Mouse (Mus musculus): ENCODE results near the gene Iqsec1. TPM values are rescaled to one million over a fixed set of nuclear protein-coding genes. Genes with fewer than 3 reads are reported as not detected.

The Iqsec1 gene
- polyA plus RNA-seq, 1 experiment from 2014 or later = 4.2 TPM

GRCm38 (mm10) chr6:90736691-90737245 is 251.7 kb downstream of the Iqsec1 start:
- Histone ChIP-seq H3K27ac (ENCODE audit: low read depth) (no peak overlapping the region), H3K4me2 (ENCODE audit: low read depth, low read length) (peak overlapping the region; percentile 98), H3K9me3 (ENCODE audit: low read length) (no peaks in the 10 kb centered on the region), H3K27me3 (ENCODE audit: insufficient read depth, low read length) (peaks cover 16% of the 10 kb centered on the region), H3K4me3 (ENCODE audit: low read depth, low read length) (peak overlapping the region; percentile 73), H3K36me3 (replicated peaks; ENCODE audit: insufficient read depth, low read length) (no peaks in the 10 kb centered on the region), H3K9ac (replicated peaks) (peak overlapping the region; percentile 68), H3K4me1 (ENCODE audit: insufficient read depth) (peaks cover 8% of the 10 kb centered on the region)
- WGBS (ENCODE audit: insufficient replicate concordance) = 1% methylated on average over 40 of the region's 52 CpGs
- DNase-seq (peak; percentile 71), ATAC-seq (peak; percentile 53)
- TF ChIP-seq EP300 (IDR thresholded peaks at IDR 0.05; ENCODE audit: low read depth) = no peak
- TF ChIP-seq CTCF (IDR thresholded peaks at IDR 0.05; ENCODE audit: low read depth) = no peak

- Histone ChIP-seq H3K36me3 (replicated peaks; ENCODE audit: insufficient read depth, low read length) (no peaks in the 10 kb centered on the region), H3K9ac (replicated peaks) (peak overlapping the region; percentile 68), H3K4me3 (ENCODE audit: low read depth, low read length) (peak overlapping the region; percentile 73), H3K9me3 (ENCODE audit: low read length) (no peaks in the 10 kb centered on the region), H3K27me3 (ENCODE audit: insufficient read depth, low read length) (peaks cover 16% of the 10 kb centered on the region), H3K4me2 (ENCODE audit: low read depth, low read length) (peak overlapping the region; percentile 98), H3K4me1 (ENCODE audit: insufficient read depth) (peaks cover 8% of the 10 kb centered on the region), H3K27ac (ENCODE audit: low read depth) (no peak overlapping the region)
- DNase-seq (peak; percentile 55), ATAC-seq (peak; percentile 43)
- 4% methylated on average over 65 of the region's 69 CpGs for WGBS (ENCODE audit: insufficient replicate concordance)
- TF ChIP-seq CTCF (IDR thresholded peaks at IDR 0.05; ENCODE audit: low read depth) = no peak
- no peak for TF ChIP-seq EP300 (IDR thresholded peaks at IDR 0.05; ENCODE audit: low read depth)
These were observed 252.3 kb downstream of the Iqsec1 start for GRCm38 (mm10) chr6:90736074-90736672.

- H3K9me3 ChIP-seq (ENCODE audit: low read length) = no peaks in the 10 kb centered on the region
- DNase-seq (no peak), ATAC-seq (no peak)
- peak overlapping the region; percentile 73; the same call in 1 of the 2 replicates for H3K4me3 ChIP-seq (ENCODE audit: low read depth, low read length)
- no peak overlapping the region for H3K27ac ChIP-seq (ENCODE audit: low read depth)
- 42% methylated on average over 4 of the region's 4 CpGs for WGBS (ENCODE audit: insufficient replicate concordance)
- peak overlapping the region; percentile 98 for H3K4me2 ChIP-seq (ENCODE audit: low read depth, low read length)
- H3K9ac ChIP-seq (replicated peaks) = no peak overlapping the region
- TF ChIP-seq EP300 (IDR thresholded peaks at IDR 0.05; ENCODE audit: low read depth) = no peak
- no peak for TF ChIP-seq CTCF (IDR thresholded peaks at IDR 0.05; ENCODE audit: low read depth)
- H3K36me3 ChIP-seq (replicated peaks; ENCODE audit: insufficient read depth, low read length) = no peaks in the 10 kb centered on the region
- H3K4me1 ChIP-seq (ENCODE audit: insufficient read depth) = peaks cover 8% of the 10 kb centered on the region
- peaks cover 16% of the 10 kb centered on the region for H3K27me3 ChIP-seq (ENCODE audit: insufficient read depth, low read length)
These were observed 253.0 kb downstream of the Iqsec1 start for GRCm38 (mm10) chr6:90735396-90736036.

DNA sequence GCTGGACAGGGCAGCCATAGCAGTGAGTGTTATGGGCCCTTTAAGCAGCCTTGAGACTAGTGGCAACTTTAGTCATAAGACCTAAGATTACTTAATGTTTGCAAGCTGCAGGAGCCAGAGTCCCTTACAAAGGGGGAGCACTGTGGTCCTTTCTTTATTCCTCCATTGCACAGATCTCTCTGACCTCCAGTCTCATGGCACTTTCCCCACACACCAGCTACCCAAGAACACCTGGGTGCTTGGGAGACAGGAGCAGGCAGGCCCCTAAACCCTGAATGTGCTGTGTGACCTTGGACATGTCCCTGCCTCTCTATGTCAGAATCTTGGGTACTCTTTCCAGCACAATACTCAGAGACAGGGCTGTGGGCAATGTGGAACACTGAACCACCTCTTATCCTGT is 253.7 kb downstream of the Iqsec1 start:
- Histone ChIP-seq H3K4me3 (ENCODE audit: low read depth, low read length) (no peak overlapping the region), H3K27me3 (ENCODE audit: insufficient read depth, low read length) (peaks cover 16% of the 10 kb centered on the region), H3K4me1 (ENCODE audit: insufficient read depth) (peaks cover 8% of the 10 kb centered on the region), H3K9ac (replicated peaks) (no peak overlapping the region), H3K27ac (ENCODE audit: low read depth) (no peak overlapping the region), H3K9me3 (ENCODE audit: low read length) (no peaks in the 10 kb centered on the region), H3K36me3 (replicated peaks; ENCODE audit: insufficient read depth, low read length) (no peaks in the 10 kb centered on the region), H3K4me2 (ENCODE audit: low read depth, low read length) (no peak overlapping the region)
- TF ChIP-seq CTCF (IDR thresholded peaks at IDR 0.05; ENCODE audit: low read depth) (no peak), EP300 (IDR thresholded peaks at IDR 0.05; ENCODE audit: low read depth) (no peak)
- DNase-seq = no peak
- no peak for ATAC-seq

GRCm38 (mm10) chr6:90731327-90731726 is 257.2 kb downstream of the Iqsec1 start:
- Histone ChIP-seq H3K27me3 (ENCODE audit: insufficient read depth, low read length) (peaks cover 8% of the 10 kb centered on the region), H3K9me3 (ENCODE audit: low read length) (no peaks in the 10 kb centered on the region), H3K4me3 (ENCODE audit: low read depth, low read length) (no peak overlapping the region), H3K4me1 (ENCODE audit: insufficient read depth) (0 out of 2 replicates have a peak, but pooled peaks cover 2% of the 10 kb centered on the region), H3K9ac (replicated peaks) (no peak overlapping the region), H3K4me2 (ENCODE audit: low read depth, low read length) (no peak overlapping the region), H3K36me3 (replicated peaks; ENCODE audit: insufficient read depth, low read length) (no peaks in the 10 kb centered on the region), H3K27ac (ENCODE audit: low read depth) (no peak overlapping the region)
- DNase-seq = no peak
- WGBS (ENCODE audit: insufficient replicate concordance) = 23% methylated on average over 4 of the region's 4 CpGs
- ATAC-seq = no peak
- no peak for TF ChIP-seq CTCF (IDR thresholded peaks at IDR 0.05; ENCODE audit: low read depth)
- TF ChIP-seq EP300 (IDR thresholded peaks at IDR 0.05; ENCODE audit: low read depth) = no peak

DNA sequence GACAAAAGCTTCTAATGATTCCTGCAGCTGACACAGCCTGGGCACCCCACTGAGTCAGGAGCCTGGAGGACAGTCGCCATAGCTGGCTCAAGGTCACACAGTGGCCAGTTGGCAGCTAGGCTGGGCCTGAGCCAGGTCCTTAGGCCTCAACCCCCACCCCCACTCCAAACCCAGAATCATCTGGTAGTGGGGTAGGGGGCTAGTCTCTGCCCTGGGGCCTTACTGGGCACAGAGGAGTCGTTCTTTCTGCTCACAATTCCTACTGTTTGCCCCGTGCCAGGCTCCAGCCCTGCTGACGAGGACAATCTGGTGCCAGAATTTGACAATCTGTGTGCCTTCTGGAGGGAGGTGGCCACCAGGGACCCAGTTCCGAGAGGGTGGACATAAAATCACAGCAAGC is 258.7 kb downstream of the Iqsec1 start:
- Histone ChIP-seq H3K4me2 (ENCODE audit: low read depth, low read length) (no peak overlapping the region), H3K27me3 (ENCODE audit: insufficient read depth, low read length) (no peaks in the 10 kb centered on the region), H3K9ac (replicated peaks) (no peak overlapping the region), H3K27ac (ENCODE audit: low read depth) (no peak overlapping the region), H3K4me3 (ENCODE audit: low read depth, low read length) (no peak overlapping the region), H3K36me3 (replicated peaks; ENCODE audit: insufficient read depth, low read length) (no peaks in the 10 kb centered on the region), H3K4me1 (ENCODE audit: insufficient read depth) (0 out of 2 replicates have a peak, but pooled peaks cover 2% of the 10 kb centered on the region), H3K9me3 (ENCODE audit: low read length) (no peaks in the 10 kb centered on the region)
- ATAC-seq = no peak
- DNase-seq = no peak
- no peak for TF ChIP-seq CTCF (IDR thresholded peaks at IDR 0.05; ENCODE audit: low read depth)
- no peak for TF ChIP-seq EP300 (IDR thresholded peaks at IDR 0.05; ENCODE audit: low read depth)
- 65% methylated on average over 5 of the region's 5 CpGs for WGBS (ENCODE audit: insufficient replicate concordance)
